Mouse (Mus musculus) MEL (cell line): ENCODE measurements around the gene Wdr5.

Source experiments
- BHLHE40 ChIP-seq: IDR thresholded peaks from 2 replicates; pipeline ENCODE4 v1.6.1; 2012; ENCODE audit warnings: low read depth, mild to moderate bottlenecking, inconsistent platforms, low read length, improper control_type of control experiment, borderline replicate concordance
- CTCF ChIP-seq, 3 experiments: IDR thresholded peaks in 2 of 3; conservative IDR thresholded peaks in 1 of 3; 2 replicates each; pipeline ENCODE4 v1.5.1; 2011 to 2012; ENCODE audit warnings: low read length in 3 of 3, low read depth in 2 of 3, mild to moderate bottlenecking in 2 of 3, improper control_type of control experiment in 1 of 3, inconsistent platforms in 1 of 3, mixed read lengths in 1 of 3, moderate library complexity in 1 of 3; ENCODE audit not compliant: control insufficient read depth in 1 of 3, insufficient read depth in 1 of 3, poor library complexity in 1 of 3, severe bottlenecking in 1 of 3
- E2F4 ChIP-seq: IDR thresholded peaks from 2 replicates; pipeline ENCODE4 v1.6.1; 2011; ENCODE audit warnings: low read depth, low read length, improper control_type of control experiment, borderline replicate concordance
- MAX ChIP-seq: IDR thresholded peaks from 2 replicates; pipeline ENCODE4 v1.6.1; 2011; ENCODE audit warnings: low read length, improper control_type of control experiment
- POLR2A ChIP-seq, 2 experiments: IDR thresholded peaks; 2 replicates each; pipeline ENCODE4 v1.6.1; 2011 to 2012; ENCODE audit warnings: low read length in 2 of 2, mild to moderate bottlenecking in 2 of 2, control low read depth in 1 of 2, improper control_type of control experiment in 1 of 2, low read depth in 1 of 2, moderate library complexity in 1 of 2; ENCODE audit not compliant: control insufficient read depth in 1 of 2, insufficient read depth in 1 of 2, poor library complexity in 1 of 2
- POLR2AphosphoS5 ChIP-seq: IDR thresholded peaks from 2 replicates; pipeline ENCODE4 v1.6.1; 2012; ENCODE audit warnings: low read depth, borderline replicate concordance, mild to moderate bottlenecking, inconsistent platforms, low read length, moderate library complexity, mixed read lengths
- TBP ChIP-seq: IDR thresholded peaks from 2 replicates; pipeline ENCODE4 v1.8.0; 2011; ENCODE audit warnings: low read depth, low read length, improper control_type of control experiment
- ZC3H11A ChIP-seq: IDR thresholded peaks from 2 replicates; pipeline ENCODE4 v1.6.1; 2012; ENCODE audit warnings: low read depth, mild to moderate bottlenecking, inconsistent platforms, low read length, improper control_type of control experiment
- ZNF384 ChIP-seq: IDR thresholded peaks from 2 replicates; pipeline ENCODE4 v1.6.1; 2012; ENCODE audit warnings: low read depth, mild to moderate bottlenecking, inconsistent platforms, low read length, improper control_type of control experiment

- TF ChIP-seq POLR2AphosphoS5 = no peak
- TF ChIP-seq CTCF (IDR thresholded peaks at IDR 0.05 in 2 of 3, conservative IDR thresholded peaks at IDR 0.05 in 1 of 3; ENCODE audit: control insufficient read depth in 1 of 3, insufficient read depth in 1 of 3, low read depth in 2 of 3, low read length in 3 of 3, poor library complexity in 1 of 3, severe bottlenecking in 1 of 3) = no peak
- TF ChIP-seq ZC3H11A = no peak
- TF ChIP-seq ZNF384 = no peak
- TF ChIP-seq TBP = no peak
- TF ChIP-seq MAX = no peak
- no peak for TF ChIP-seq POLR2A (IDR thresholded peaks at IDR 0.05; ENCODE audit: control insufficient read depth in 1 of 2, insufficient read depth in 1 of 2, low read depth in 1 of 2, low read length in 2 of 2, poor library complexity in 1 of 2)
- no peak for TF ChIP-seq E2F4
- TF ChIP-seq BHLHE40 = no peak
These were observed 28.2 kb upstream of the Wdr5 start for GRCm38 (mm10) chr2:27486725-27487124.
